Mouse (Mus musculus) embryonic facial prominence, embryonic 15.5 days (tissue): ENCODE data around the gene Ndufs5. TPM values are rescaled to one million over a fixed set of nuclear protein-coding genes. Genes with fewer than 3 reads are reported as not detected.

ENCODE experiments used
- ATAC-seq: fragments of 200-750 bp; cut with Nextera tagmentation; 2 replicates; pipeline ENCODE4 v1.8.0; 2017; ENCODE audit warnings: low read depth, moderate TSS enrichment; ENCODE audit not compliant: insufficient number of reproducible peaks, low FRiP score, low TSS enrichment
- H3K27ac ChIP-seq: fragments of 300-500 bp; sonication (generic); replicated peaks from 2 replicates; pipeline ENCODE4 v1.5.1; 2015; ENCODE audit warnings: mild to moderate bottlenecking, inconsistent platforms
- H3K27me3 ChIP-seq: fragments of 300-500 bp; sonication (generic); 2 replicates; pipeline ENCODE4 v1.6.1; 2015; ENCODE audit warnings: inconsistent platforms
- H3K36me3 ChIP-seq: fragments of 300-500 bp; sonication (generic); 2 replicates; pipeline ENCODE4 v1.6.1; 2015; ENCODE audit warnings: mild to moderate bottlenecking, inconsistent platforms
- H3K4me1 ChIP-seq: fragments of 300-500 bp; sonication (generic); 2 replicates; pipeline ENCODE4 v1.6.1; 2015; ENCODE audit warnings: inconsistent platforms
- H3K4me2 ChIP-seq: fragments of 300-500 bp; sonication (generic); replicated peaks from 2 replicates; pipeline ENCODE4 v1.6.1; 2015; ENCODE audit warnings: mild to moderate bottlenecking, inconsistent platforms
- H3K4me3 ChIP-seq: fragments of 300-500 bp; sonication (generic); replicated peaks from 2 replicates; pipeline ENCODE4 v1.5.1; 2015; ENCODE audit warnings: mild to moderate bottlenecking, inconsistent platforms
- H3K9ac ChIP-seq: fragments of 300-500 bp; sonication (generic); 2 replicates; pipeline ENCODE4 v1.6.1; 2015; ENCODE audit warnings: inconsistent platforms
- H3K9me3 ChIP-seq: fragments of 300-500 bp; sonication (generic); replicated peaks from 2 replicates; pipeline ENCODE4 v1.6.1; 2016; ENCODE audit warnings: inconsistent platforms
- WGBS: fragments of 180-500 bp; shearing (Covaris S2); methylation state at CpG from one replicate; pipeline ENCODE4 v1.1.7; 2015; 5-methylcytosine and 5-hydroxymethylcytosine counted together
- polyA plus RNA-seq: library from polyadenylated mRNA; unstranded; fragments of >200 nt; fragmentation: Nextera tagmentation; extraction: Ambion mirVana; gene quantifications from 2 replicates; pipeline ENCODE4 v1.2.1, GENCODE M21; 2015

Ndufs5 gene
- polyA plus RNA-seq, 1 experiment from 2014 or later = 313 TPM

DNA sequence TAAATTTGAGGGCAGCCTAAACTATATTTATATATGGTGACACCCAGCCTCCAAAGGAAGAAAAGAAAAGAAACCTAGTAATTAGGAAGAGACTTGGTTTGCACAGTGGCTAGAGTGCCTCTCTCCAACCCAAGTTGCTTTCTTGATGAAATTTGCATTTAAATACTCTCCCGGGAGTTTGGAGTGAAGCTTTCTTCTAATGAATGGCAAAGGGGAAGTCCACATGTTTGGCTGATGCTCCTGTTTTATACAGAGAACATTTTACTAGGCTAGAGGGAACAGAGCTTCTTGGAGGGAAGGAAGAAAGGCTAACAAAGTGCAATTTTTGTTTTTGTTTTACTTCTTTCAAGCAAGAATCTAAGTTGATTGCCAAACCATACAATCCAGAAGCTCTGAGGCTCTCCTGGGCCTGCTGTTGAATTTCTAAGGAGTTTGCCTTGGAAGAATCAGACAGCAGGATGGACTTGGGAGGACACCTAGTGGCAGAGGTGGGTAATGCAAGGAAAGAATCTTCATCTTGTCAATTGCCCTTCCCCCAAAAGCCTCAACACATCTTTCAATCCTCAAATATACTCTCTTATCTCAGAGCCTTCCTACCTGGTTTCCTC, 50.6 kb downstream of the Ndufs5 start:
- no peak overlapping the region for H3K4me3 ChIP-seq
- no peaks in the 10 kb centered on the region for H3K27me3 ChIP-seq
- H3K4me1 ChIP-seq = peaks cover 27% of the 10 kb centered on the region
- WGBS = 27% methylated on average over 1 of the region's 1 CpGs
- H3K4me2 ChIP-seq = no peak overlapping the region
- H3K27ac ChIP-seq = peak overlapping the region; percentile 55
- peaks cover 3% of the 10 kb centered on the region; the same call in 1 of the 2 replicates for H3K36me3 ChIP-seq
- H3K9ac ChIP-seq = no peak overlapping the region
- H3K9me3 ChIP-seq = no peaks in the 10 kb centered on the region
- no peak for ATAC-seq

GRCm38 (mm10) chr4:123666517-123666916, 51.5 kb downstream of the Ndufs5 start:
- Histone ChIP-seq H3K4me2 (no peak overlapping the region), H3K4me1 (peaks cover 35% of the 10 kb centered on the region), H3K36me3 (peaks cover 3% of the 10 kb centered on the region; the same call in 1 of the 2 replicates), H3K27ac (peak overlapping the region; percentile 55; the same call in 1 of the 2 replicates), H3K9me3 (no peaks in the 10 kb centered on the region), H3K27me3 (no peaks in the 10 kb centered on the region), H3K4me3 (no peak overlapping the region), H3K9ac (no peak overlapping the region)
- WGBS = 86% methylated on average over 1 of the region's 1 CpGs
- ATAC-seq = no peak

DNA sequence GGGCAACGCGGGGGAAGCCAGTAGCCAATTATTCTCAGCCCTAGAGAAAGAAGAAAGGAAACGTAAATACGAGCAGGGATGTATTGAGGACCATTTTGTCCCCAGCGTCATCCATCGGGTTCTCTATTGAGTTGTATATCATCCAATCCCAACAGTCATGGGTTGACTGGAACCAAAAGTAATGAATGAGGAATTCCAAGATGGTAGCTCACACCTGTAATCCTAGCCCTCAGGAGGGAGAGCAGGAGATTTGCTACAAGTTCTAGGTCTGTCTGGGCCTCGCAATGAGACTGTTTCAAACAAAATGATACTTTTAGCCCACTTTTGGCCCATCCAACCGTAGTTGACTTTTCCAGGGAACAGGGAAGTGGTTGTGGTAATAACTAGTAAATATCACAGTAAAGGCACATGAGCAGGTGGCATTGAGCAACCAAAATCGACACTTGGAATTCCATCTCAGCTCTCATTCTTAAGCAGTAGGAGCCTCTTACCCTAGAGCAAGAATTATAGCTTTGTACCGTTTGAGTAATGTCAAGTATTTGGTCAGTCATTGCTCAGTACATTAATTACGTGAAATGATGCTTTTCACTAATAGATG, 52.2 kb downstream of the Ndufs5 start:
- Histone ChIP-seq H3K9ac (peak overlapping the region; percentile 96), H3K4me2 (peak overlapping the region; percentile 78), H3K4me1 (peaks cover 37% of the 10 kb centered on the region), H3K4me3 (peak overlapping the region; percentile 91), H3K36me3 (no peaks in the 10 kb centered on the region), H3K9me3 (no peaks in the 10 kb centered on the region), H3K27ac (peak overlapping the region; percentile 96), H3K27me3 (no peaks in the 10 kb centered on the region)
- no peak for ATAC-seq
- 34% methylated on average over 11 of the region's 11 CpGs for WGBS

GRCm38 (mm10) chr4:123664951-123665661, 52.9 kb downstream of the Ndufs5 start:
- no peaks in the 10 kb centered on the region for H3K36me3 ChIP-seq
- WGBS = 1% methylated on average over 58 of the region's 58 CpGs
- peak; percentile 2; the same call in 1 of the 2 replicates for ATAC-seq

GRCm38 (mm10) chr4:123664021-123664950, 53.7 kb downstream of the Ndufs5 start:
- Histone ChIP-seq H3K36me3 (no peaks in the 10 kb centered on the region), H3K9me3 (no peaks in the 10 kb centered on the region), H3K9ac (peak overlapping the region; percentile 96), H3K4me2 (peak overlapping the region; percentile 78), H3K27me3 (no peaks in the 10 kb centered on the region), H3K27ac (peak overlapping the region; percentile 96), H3K4me3 (peak overlapping the region; percentile 91), H3K4me1 (peaks cover 37% of the 10 kb centered on the region)
- under 1% methylated on average over 105 of the region's 125 CpGs for WGBS
- peak; percentile 89 for ATAC-seq

More at GRCm38 (mm10) chr4:123664951-123665661, 52.9 kb downstream of the Ndufs5 start:
- Histone ChIP-seq H3K9me3 (no peaks in the 10 kb centered on the region), H3K9ac (peak overlapping the region; percentile 96), H3K27ac (peak overlapping the region; percentile 96), H3K4me2 (peak overlapping the region; percentile 78), H3K4me3 (peak overlapping the region; percentile 91), H3K4me1 (peaks cover 37% of the 10 kb centered on the region), H3K27me3 (no peaks in the 10 kb centered on the region)

DNA sequence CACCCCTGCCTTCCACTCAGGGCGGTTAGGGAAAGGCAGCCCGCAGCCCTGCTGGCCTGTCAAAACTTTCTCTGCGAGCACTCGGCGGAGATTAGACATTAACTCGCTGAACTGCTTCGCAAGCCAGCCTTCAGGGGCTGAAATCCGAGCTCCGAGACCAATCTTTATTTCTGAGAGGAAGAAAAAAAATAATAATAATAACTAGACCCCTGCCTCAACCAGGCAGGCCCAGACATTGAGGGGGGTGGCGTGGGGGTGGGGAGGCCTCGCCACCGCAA, 54.4 kb downstream of the Ndufs5 start:
- peak overlapping the region; percentile 91 for H3K4me3 ChIP-seq
- ATAC-seq = no peak
- H3K4me1 ChIP-seq = peaks cover 37% of the 10 kb centered on the region
- 0% methylated on average over 10 of the region's 12 CpGs for WGBS
- no peaks in the 10 kb centered on the region for H3K36me3 ChIP-seq
- H3K27me3 ChIP-seq = no peaks in the 10 kb centered on the region
- H3K9ac ChIP-seq = peak overlapping the region; percentile 96
- H3K9me3 ChIP-seq = no peaks in the 10 kb centered on the region
- peak overlapping the region; percentile 96 for H3K27ac ChIP-seq
- peak overlapping the region; percentile 78 for H3K4me2 ChIP-seq

DNA sequence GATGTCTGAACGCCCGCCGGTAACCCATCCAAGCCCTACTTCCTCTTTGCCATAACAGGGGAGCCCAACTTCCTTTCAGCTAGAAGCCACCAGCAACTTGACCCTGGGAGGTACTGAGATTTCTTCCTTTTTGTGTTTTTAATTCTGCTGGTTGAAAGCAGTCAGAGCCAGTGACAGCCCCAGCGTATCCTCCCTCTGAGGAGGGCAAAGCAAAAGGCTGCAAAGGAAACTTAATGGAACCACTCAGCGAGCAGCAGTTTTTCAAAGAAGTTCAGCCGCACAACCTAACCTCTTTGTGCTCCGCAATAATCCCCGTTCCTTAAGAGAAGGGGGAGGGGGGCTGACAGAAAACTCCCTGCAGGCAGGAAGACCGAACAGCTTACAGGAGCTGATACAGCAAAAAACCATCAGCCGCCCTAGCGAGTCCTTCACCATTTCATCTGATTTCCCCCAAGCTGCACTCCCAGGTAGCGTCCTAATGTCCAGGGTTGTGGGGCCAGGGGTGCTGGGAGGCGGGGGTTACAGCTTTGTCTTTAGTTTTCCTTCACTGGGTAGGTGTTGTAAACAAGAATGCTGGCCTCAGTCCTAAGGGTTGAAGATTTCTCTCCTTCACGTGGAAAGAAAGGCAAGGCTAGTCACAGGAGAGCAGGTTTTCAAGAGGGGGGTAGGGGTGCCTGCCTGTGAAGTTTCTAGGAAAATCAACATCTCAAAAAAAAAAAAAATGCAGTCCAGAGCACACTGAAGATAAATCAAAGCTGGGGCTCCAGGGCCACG, 54.9 kb downstream of the Ndufs5 start:
- 3% methylated on average over 15 of the region's 15 CpGs for WGBS
- H3K36me3 ChIP-seq = no peaks in the 10 kb centered on the region
- no peaks in the 10 kb centered on the region for H3K27me3 ChIP-seq
- H3K4me1 ChIP-seq = peaks cover 37% of the 10 kb centered on the region
- H3K9me3 ChIP-seq = no peaks in the 10 kb centered on the region
- H3K4me3 ChIP-seq = peak overlapping the region; percentile 91
- ATAC-seq = no peak
- peak overlapping the region; percentile 96 for H3K27ac ChIP-seq
- peak overlapping the region; percentile 78 for H3K4me2 ChIP-seq
- H3K9ac ChIP-seq = peak overlapping the region; percentile 96

Other genes starting within 250 kb of the Ndufs5 start
- 42.5 and 47.1 TPM in 2 replicates for gene Macf1, start 33.8 kb downstream of the Ndufs5 start, polyA plus RNA-seq
- gene Akirin1, start 32.1 kb upstream of the Ndufs5 start, polyA plus RNA-seq = 56.0 and 56.1 TPM in 2 replicates
- 7.1 and 7.4 TPM in 2 replicates for gene Rhbdl2, start 69.7 kb upstream of the Ndufs5 start, polyA plus RNA-seq
- gene 4933427I04Rik, start 141.5 kb upstream of the Ndufs5 start, polyA plus RNA-seq = 0.09 and 0.12 TPM in 2 replicates
- 72.4 and 80.1 TPM in 2 replicates for gene Mycbp, start 186.6 kb upstream of the Ndufs5 start, polyA plus RNA-seq
- 57.1 and 57.3 TPM in 2 replicates for gene Rragc, start 199.2 kb upstream of the Ndufs5 start, polyA plus RNA-seq
- gene 4930535I16Rik, start 199.8 kb upstream of the Ndufs5 start, polyA plus RNA-seq = not detected in 2 replicates